Mouse (Mus musculus) duodenum, adult 2 months (tissue): ENCODE data around the gene Olfr488. TPM values are rescaled to one million over a fixed set of nuclear protein-coding genes. Genes with fewer than 3 reads are reported as not detected.

Experiments
- polyA plus RNA-seq: library from polyadenylated mRNA; depleted of rRNA; stranded (reverse); fragments of >200 nt; gene quantifications from 2 replicates; pipeline ENCODE4 v1.2.3, GENCODE M21; 2012; ENCODE audit warnings: low replicate concordance; rRNA removed

The Olfr488 gene
- polyA plus RNA-seq, result not detected in 2 replicates

GRCm38 (mm10) chr7:108258247-108258646 lies at the start of gene Olfr488:
Gene Olfr488 (minus strand): TSS chr7:108258347.

GRCm38 (mm10) chr7:108288834-108289233 lies 30.7 kb upstream of the Olfr488 start, which contains the start of gene Olfr490:
Gene Olfr490 (minus strand): TSS chr7:108288934.

DNA sequence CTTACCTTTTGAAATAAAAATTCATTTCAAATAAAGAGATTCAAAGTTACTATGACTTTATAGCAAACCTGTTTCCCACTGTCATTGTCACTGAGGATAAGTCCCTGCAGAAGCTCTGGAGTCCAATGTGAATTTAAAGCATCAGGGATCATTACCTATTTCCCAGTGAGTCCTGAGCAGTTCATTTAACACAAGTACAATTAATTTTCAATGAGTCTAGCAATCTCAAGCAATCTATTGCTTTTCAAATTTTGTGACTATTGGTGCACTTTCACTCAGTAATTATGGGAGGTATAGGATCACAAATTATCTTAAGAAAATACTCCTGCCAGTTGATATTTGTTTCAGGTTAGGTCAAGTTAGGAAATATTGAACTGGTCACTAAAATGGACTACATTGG lies 43.6 kb downstream of the Olfr488 start, which contains the start of gene Olfr487:
Olfr487 (minus strand) TSS at position 101 of the 400 bp plus-strand sequence.

Other genes starting within 250 kb of the Olfr488 start
- gene Olfr478, start 224.4 kb downstream of the Olfr488 start, polyA plus RNA-seq, result not detected in 2 replicates
- gene Olfr479, start 207.7 kb downstream of the Olfr488 start, polyA plus RNA-seq, result not detected in 2 replicates
- gene Olfr480, start 191.0 kb downstream of the Olfr488 start, polyA plus RNA-seq, result not detected in 2 replicates
- not detected in 2 replicates for gene Olfr481, start 178.5 kb downstream of the Olfr488 start, polyA plus RNA-seq
- gene Olfr482, start 160.8 kb downstream of the Olfr488 start, polyA plus RNA-seq, result not detected in 2 replicates
- gene Olfr483, start 157.5 kb downstream of the Olfr488 start, polyA plus RNA-seq, result not detected in 2 replicates
- gene Olfr484, start 130.9 kb downstream of the Olfr488 start, polyA plus RNA-seq, result not detected in 2 replicates
- gene Olfr485, start 98.5 kb downstream of the Olfr488 start, polyA plus RNA-seq, result not detected in 2 replicates
- gene Olfr486, start 85.6 kb downstream of the Olfr488 start, polyA plus RNA-seq, result not detected in 2 replicates
- not detected in 2 replicates for gene Olfr487, start 43.7 kb downstream of the Olfr488 start, polyA plus RNA-seq
- gene Olfr490, start 30.6 kb upstream of the Olfr488 start, polyA plus RNA-seq, result not detected in 2 replicates
- gene Olfr491, start 55.1 kb upstream of the Olfr488 start, polyA plus RNA-seq, result not detected in 2 replicates
- gene Olfr492, start 65.3 kb upstream of the Olfr488 start, polyA plus RNA-seq, result not detected in 2 replicates
- not detected in 2 replicates for gene Olfr493, start 88.6 kb upstream of the Olfr488 start, polyA plus RNA-seq
- not detected in 2 replicates for gene Olfr494, start 107.0 kb upstream of the Olfr488 start, polyA plus RNA-seq
- gene Olfr495, start 134.8 kb upstream of the Olfr488 start, polyA plus RNA-seq, result not detected in 2 replicates
- gene Olfr497, start 162.1 kb upstream of the Olfr488 start, polyA plus RNA-seq, result not detected in 2 replicates
- gene Olfr498, start 207.0 kb upstream of the Olfr488 start, polyA plus RNA-seq, result not detected in 2 replicates